Mouse (Mus musculus) testis, adult 2 months (tissue): ENCODE data around the gene Sgsh.

ENCODE experiments used
- CTCF ChIP-seq: fragments of 200-500 bp; IDR thresholded peaks from 2 replicates; pipeline ENCODE4 v1.5.1; 2012; ENCODE audit warnings: low read depth, mild to moderate bottlenecking, inconsistent platforms, low read length, moderate library complexity; ENCODE audit not compliant: control insufficient read depth, insufficient read depth, insufficient replicate concordance
- POLR2A ChIP-seq: fragments of 200-500 bp; IDR thresholded peaks from 2 replicates; pipeline ENCODE4 v1.6.1; 2012; ENCODE audit warnings: low read depth, mild to moderate bottlenecking, inconsistent platforms, low read length, moderate library complexity; ENCODE audit not compliant: control insufficient read depth

DNA sequence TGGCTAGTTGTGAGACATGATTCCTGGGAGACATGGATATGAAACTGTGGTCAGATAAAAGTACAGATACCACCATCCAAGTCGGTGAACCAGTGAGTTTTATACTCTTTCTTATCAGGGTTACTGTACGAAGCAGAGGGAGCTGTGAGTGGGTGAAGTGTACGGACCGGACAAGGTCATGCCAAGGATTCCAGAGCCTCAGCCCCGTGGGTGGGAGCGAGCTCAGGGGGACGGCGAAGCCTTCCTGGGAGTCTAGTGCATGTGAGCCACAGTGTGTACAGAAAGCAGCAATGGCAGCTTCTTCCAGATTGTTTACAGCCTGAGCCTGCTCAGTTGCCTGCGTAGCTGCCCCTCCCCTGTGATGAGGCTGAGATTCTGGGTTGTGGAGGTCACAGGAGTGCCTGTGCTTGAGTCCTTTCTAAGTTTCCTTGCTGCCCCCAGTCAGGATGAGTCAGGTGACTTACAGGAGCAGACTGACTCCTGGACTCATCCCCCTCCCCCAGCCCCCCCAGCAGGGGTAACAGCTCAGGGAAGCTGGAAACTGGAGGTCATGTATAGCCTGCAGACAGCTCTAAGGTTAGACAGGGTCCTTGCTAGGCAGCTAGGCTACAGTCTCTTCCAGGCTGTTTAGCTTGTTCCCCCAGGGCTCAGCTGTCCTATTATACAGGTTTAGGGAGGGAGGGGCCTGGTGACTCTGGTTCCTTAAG lies 26.4 kb upstream of the Sgsh start:
- no peak for TF ChIP-seq CTCF
- no peak for TF ChIP-seq POLR2A
